Mouse (Mus musculus) hematopoietic multipotent progenitor cell, adult 10-12 weeks (in vitro differentiated cells): Measurements from ENCODE around the gene Saa2. TPM values are rescaled to one million over a fixed set of nuclear protein-coding genes. Genes with fewer than 3 reads are reported as not detected.

ENCODE experiments used
- polyA plus RNA-seq: library from polyadenylated mRNA; stranded (reverse); fragments of >175 nt; gene quantifications from 2 replicates; pipeline ENCODE4 v1.2.3, GENCODE M21; 2012; ENCODE audit warnings: low replicate concordance

Gene Saa2
- polyA plus RNA-seq, result not detected in 2 replicates

GRCm38 (mm10) chr7:46751490-46751889 is at the start of gene Saa2:
Gene Saa2 (plus strand): TSS chr7:46751790.

DNA sequence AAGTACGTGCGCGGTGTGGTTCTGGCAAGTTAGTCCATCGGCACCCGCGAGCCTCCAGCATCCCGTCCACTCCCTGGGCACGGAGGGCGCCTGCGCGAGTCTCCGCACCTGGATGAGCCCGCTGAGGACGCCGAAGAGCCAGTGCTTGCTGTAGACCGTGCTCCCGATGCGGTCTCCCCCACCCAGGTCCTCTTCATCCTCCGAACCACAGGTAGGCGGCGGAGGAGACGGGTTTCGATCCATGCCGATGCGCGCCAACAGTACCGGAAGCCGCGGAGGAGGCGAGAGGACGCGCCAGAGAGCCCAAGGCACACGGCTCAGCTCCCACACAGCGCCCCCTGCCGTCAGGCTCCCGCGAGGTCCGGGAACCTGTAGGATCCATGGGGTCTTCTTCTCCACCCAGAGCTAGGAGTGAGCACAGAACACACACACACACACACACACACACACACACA is 41.2 kb upstream of the Saa2 start, which contains the start of gene Saal1:
Gene Saal1 (minus strand): TSS at position 291 of the 455 bp plus-strand sequence.

DNA sequence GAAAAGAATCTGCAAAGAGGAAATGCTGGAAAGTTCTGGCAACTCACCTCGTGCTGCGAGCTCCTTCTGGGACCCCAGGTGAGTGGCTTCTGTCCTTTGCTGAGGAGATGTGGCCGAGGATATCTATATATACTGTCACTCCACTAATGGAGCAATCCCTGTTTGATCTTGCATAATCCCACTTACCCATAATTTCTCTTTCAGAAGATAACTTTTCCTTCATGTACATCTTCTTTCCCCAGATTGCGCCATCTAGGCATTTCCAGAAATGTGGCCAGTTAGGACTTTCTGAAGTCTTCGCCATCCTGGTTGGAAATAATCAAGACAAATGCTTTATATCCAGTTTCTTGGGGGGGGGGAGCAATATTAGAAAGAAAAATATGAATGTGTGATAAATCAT is 36.0 kb upstream of the Saa2 start, which contains the start of gene Saa3:
Gene Saa3 (minus strand): TSS at position 101 of the 400 bp plus-strand sequence.

GRCm38 (mm10) chr7:46732458-46732857 is 19.1 kb upstream of the Saa2 start, which contains the start of gene Saa4:
Gene Saa4 (minus strand): TSS chr7:46732603.

DNA sequence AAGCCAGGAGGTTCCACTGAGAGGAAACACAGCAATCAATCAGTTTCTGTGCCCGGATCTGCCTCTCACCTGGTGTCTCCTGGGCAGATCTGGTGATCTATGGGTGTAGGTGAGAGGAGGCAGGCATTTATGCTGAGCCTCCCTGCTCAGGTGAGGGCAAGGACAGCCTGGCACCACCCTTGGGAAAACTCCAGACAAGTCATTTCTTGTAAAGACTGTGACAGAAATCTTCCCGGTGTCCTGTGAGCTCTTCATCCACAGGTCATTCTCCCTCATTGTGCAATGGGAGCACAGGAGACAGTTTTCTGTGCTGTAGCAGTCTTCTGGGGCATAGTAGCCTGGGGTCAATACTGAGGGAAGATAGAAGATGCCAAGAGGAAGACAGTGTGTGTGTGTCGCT is 8.7 kb upstream of the Saa2 start, which contains the start of gene Saa1:
Gene Saa1 (minus strand): TSS at position 101 of the 400 bp plus-strand sequence.

GRCm38 (mm10) chr7:46795287-46796205 is 44.0 kb downstream of the Saa2 start, which contains the start of the genes Hps5 and Gtf2h1:
Gene Hps5 (minus strand): TSS chr7:46796064.
Gene Gtf2h1 (plus strand): TSS chr7:46796103.

Other genes starting within 250 kb of the Saa2 start
- gene Sergef, start 112.0 kb upstream of the Saa2 start, polyA plus RNA-seq, result 1.5 and 3.6 TPM in 2 replicates
- 0.03 TPM in 1 of 2 replicates, not detected in the other for gene Tph1, start 79.3 kb upstream of the Saa2 start, polyA plus RNA-seq
- gene Saal1, start 41.1 kb upstream of the Saa2 start, polyA plus RNA-seq, result 1.6 TPM in 2 replicates
- 0.25 and 8.7 TPM in 2 replicates for gene Saa3, start 36.1 kb upstream of the Saa2 start, polyA plus RNA-seq
- gene Saa4, start 19.2 kb upstream of the Saa2 start, polyA plus RNA-seq, result not detected in 2 replicates
- not detected in 2 replicates for gene Saa1, start 8.8 kb upstream of the Saa2 start, polyA plus RNA-seq
- gene Hps5, start 44.3 kb downstream of the Saa2 start, polyA plus RNA-seq, result 6.4 and 8.8 TPM in 2 replicates
- gene Gtf2h1, start 44.3 kb downstream of the Saa2 start, polyA plus RNA-seq, result 19.8 and 38.6 TPM in 2 replicates
- gene Ldha, start 89.7 kb downstream of the Saa2 start, polyA plus RNA-seq, result 133 and 232 TPM in 2 replicates
- gene Ldhc, start 109.4 kb downstream of the Saa2 start, polyA plus RNA-seq, result not detected in 2 replicates
- gene Tsg101, start 168.2 kb downstream of the Saa2 start, polyA plus RNA-seq, result 32.6 and 38.8 TPM in 2 replicates
- gene Uevld, start 206.7 kb downstream of the Saa2 start, polyA plus RNA-seq, result 0.37 and 0.39 TPM in 2 replicates
- gene Gm9999, start 231.8 kb downstream of the Saa2 start, polyA plus RNA-seq, result not detected in 2 replicates